Mouse (Mus musculus) MEL (cell line): Measurements from ENCODE around the gene Creb5.

Source experiments
- CTCF ChIP-seq, 3 experiments: IDR thresholded peaks in 2 of 3; conservative IDR thresholded peaks in 1 of 3; 2 replicates each; pipeline ENCODE4 v1.5.1; 2011 to 2012; ENCODE audit warnings: low read length in 3 of 3, low read depth in 2 of 3, mild to moderate bottlenecking in 2 of 3, improper control_type of control experiment in 1 of 3, inconsistent platforms in 1 of 3, mixed read lengths in 1 of 3, moderate library complexity in 1 of 3; ENCODE audit not compliant: control insufficient read depth in 1 of 3, insufficient read depth in 1 of 3, poor library complexity in 1 of 3, severe bottlenecking in 1 of 3
- ELF1 ChIP-seq: IDR thresholded peaks from 2 replicates; pipeline ENCODE4 v1.6.1; 2014; ENCODE audit warnings: low read depth, mild to moderate bottlenecking, inconsistent platforms, low read length, improper control_type of control experiment, moderate library complexity
- GATA1 ChIP-seq: IDR thresholded peaks from 2 replicates; pipeline ENCODE4 v1.6.1; 2011; ENCODE audit warnings: low read depth, low read length, improper control_type of control experiment
- MEF2A ChIP-seq: IDR thresholded peaks from 2 replicates; pipeline ENCODE4 v1.6.1; 2014; ENCODE audit warnings: low read depth, mild to moderate bottlenecking, inconsistent platforms, low read length, improper control_type of control experiment; ENCODE audit not compliant: poor library complexity, insufficient replicate concordance, severe bottlenecking; ENCODE audit errors: extremely low read depth
- POLR2A ChIP-seq, 2 experiments: IDR thresholded peaks; 2 replicates each; pipeline ENCODE4 v1.6.1; 2011 to 2012; ENCODE audit warnings: low read length in 2 of 2, mild to moderate bottlenecking in 2 of 2, control low read depth in 1 of 2, improper control_type of control experiment in 1 of 2, low read depth in 1 of 2, moderate library complexity in 1 of 2; ENCODE audit not compliant: control insufficient read depth in 1 of 2, insufficient read depth in 1 of 2, poor library complexity in 1 of 2

DNA sequence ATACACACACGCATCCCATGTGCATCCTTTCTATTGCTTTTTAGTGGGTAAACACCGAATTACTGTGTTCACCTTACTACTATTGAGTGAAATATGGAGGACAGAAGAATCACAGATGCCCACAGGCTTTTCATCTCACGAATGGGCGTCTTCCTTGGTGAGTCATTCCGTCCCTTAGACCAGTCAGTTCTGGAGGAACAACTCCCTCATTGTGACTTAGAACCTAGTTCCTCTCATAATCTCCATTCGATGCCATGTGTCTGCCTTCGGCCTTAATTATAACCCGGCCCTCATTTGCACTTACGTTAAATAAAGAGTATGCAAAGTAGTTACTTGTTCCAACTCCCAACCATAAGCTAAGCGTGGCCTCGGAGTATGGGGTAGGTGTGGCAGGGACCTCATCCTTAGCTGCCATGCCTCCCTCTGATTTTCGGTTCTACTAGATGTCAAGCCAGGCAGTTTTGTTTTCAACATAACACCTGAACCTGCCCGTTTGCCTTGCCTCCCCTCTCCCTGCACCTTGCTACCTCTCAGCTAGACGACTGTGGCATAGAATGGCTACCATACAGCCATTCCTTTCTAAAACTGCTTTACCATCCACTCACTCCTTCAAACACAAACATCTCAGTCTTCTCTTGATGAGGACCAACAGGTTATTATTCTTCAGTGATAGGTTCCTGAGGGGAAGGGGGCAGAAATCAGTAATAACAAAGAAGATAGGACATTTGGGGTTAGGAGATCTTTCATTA lies 422.8 kb downstream of the Creb5 start:
- TF ChIP-seq CTCF (IDR thresholded peaks at IDR 0.05 in 2 of 3, conservative IDR thresholded peaks at IDR 0.05 in 1 of 3; ENCODE audit: control insufficient read depth in 1 of 3, insufficient read depth in 1 of 3, low read depth in 2 of 3, low read length in 3 of 3, poor library complexity in 1 of 3, severe bottlenecking in 1 of 3) (no peak), ELF1 (no peak), MEF2A (no peak), POLR2A (IDR thresholded peaks at IDR 0.05; ENCODE audit: control insufficient read depth in 1 of 2, insufficient read depth in 1 of 2, low read depth in 1 of 2, low read length in 2 of 2, poor library complexity in 1 of 2) (no peak), GATA1 (no peak)
